Mouse (Mus musculus) 3T3-L1 (cell line): Measurements from ENCODE around the gene Cubn.
A peak's percentile ranks its signal among the peaks of the same experiment; 100 is the strongest.

ENCODE experiments used
- DNase-seq: peaks from one replicate; pipeline ENCODE4 v3.0.0-alpha.2; 2015; ENCODE audit warnings: low read depth, low spot score

Cubn gene

DNA sequence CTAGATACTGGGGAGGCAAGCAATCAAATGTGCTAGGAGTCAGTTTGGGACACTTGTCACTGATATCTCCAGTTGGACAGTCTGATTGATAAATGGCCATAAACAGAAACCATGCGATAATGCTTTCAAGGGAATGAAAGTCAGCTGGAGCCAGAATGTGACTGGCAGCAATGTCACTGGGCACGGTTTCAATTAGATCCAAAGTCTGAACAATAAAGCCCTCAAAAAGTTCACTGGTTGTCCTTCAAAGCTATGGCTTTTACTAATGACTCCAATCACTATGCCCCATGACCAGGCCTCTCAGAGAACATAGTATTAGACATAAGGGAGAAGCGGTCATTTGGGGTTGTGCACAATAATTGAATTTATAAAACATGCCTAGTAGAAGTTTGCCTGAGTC lies 7.0 kb downstream of the Cubn start:
- DNase-seq, result no peak

DNA sequence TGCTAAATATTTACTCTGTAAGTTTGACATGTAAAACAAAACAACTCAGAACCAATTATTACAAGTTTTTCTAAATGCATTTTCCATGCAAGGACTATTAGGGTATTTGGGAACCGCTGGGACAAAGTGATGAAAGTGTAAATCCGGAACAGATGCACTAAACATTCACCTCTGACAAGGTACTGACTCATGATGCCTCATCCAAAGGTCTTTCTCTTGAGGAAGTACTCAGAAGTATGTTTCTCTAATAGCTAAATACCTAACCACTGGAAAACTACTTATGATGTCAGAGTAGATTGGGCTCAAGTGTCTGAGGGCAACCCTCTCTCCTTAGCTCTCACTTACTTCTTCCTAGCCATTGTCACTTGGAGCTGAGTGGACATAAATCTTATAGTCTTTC lies 10.9 kb downstream of the Cubn start:
- DNase-seq, result peak; percentile 78

DNA sequence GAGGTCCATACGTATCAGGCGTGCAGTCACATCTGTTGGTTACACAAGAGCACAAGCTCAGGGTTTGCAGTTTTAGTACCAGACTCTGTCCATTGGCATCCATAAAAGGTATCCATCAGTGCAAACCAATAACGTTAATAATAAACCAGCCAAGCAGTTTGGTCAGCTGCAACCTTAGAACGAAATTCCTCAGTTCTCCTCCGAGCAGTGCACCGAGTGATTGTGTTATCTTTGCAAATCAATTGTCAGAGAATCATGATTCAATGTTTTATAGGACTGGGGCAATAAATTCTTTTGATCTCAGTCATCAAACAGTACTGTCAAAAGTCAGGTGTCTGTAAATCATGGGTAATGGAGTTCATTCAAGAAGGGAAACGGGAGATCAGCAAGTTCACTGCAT lies 12.4 kb downstream of the Cubn start:
- no peak for DNase-seq

- DNase-seq, result no peak
Measured at GRCm38 (mm10) chr2:13470108-13470507, 21.5 kb downstream of the Cubn start.

DNA sequence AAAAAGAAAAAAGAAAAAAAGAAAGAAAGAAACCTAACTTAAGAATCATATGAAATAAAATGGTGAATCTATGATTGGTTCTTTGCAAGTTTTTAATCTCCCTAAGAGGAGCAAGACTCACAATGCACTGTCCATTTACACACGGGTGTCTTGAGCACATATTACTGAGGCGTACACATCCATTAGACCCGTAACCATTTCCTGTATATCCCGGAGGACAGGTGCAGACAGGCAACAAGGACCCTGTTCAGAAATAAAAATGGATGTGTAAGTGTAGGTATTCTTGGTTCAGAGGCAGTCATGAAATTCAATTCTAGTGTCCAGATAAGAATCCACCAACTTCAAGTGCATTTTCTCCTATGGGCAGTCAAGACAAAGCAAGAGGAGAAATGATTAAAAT lies 22.0 kb downstream of the Cubn start:
- DNase-seq, result no peak

- peak; percentile 44 for DNase-seq
Measured at GRCm38 (mm10) chr2:13466685-13467084, 24.9 kb downstream of the Cubn start.

DNA sequence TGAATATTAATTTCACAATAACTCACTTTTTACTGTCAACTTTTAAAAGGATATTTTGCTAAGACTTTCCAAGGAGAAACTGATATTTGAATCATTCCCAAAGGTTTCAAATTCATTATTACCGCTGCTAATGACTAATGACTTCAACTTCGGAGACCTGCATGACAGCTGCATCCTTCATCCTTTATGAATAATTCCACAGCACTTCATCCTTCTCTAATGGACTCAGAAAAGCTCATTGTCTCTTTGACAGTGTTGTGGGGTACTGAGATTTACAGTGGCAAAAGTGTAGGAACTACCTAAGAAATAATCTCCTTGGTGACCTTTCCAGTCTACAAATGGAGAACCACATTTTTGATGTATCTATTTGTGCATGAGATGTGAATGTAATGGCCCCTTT lies 33.5 kb downstream of the Cubn start:
- no peak for DNase-seq

GRCm38 (mm10) chr2:13456821-13457220 lies 34.8 kb downstream of the Cubn start:
- peak; percentile 51 for DNase-seq

- peak; percentile 22 for DNase-seq
Measured at GRCm38 (mm10) chr2:13451495-13452491, 39.8 kb downstream of the Cubn start.

DNA sequence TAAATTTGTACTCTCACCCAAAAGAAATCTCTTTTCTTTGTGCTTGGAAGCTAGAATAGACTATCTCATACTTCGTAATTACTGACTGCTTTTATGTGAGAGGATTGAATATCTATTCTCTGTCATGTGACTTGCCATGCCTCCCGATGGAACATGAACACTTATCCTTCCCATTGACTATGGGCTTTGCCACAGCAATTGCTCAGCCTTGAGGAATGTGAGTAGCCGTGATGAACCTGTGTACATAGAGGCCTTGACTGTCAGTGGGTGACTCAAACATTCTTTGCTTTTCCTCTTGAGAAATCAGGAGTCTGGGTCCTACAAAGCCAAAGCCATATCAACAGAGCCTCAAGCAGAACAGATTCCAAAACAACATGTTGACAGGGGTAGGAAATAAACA lies 40.7 kb downstream of the Cubn start:
- DNase-seq, result peak; percentile 91

DNA sequence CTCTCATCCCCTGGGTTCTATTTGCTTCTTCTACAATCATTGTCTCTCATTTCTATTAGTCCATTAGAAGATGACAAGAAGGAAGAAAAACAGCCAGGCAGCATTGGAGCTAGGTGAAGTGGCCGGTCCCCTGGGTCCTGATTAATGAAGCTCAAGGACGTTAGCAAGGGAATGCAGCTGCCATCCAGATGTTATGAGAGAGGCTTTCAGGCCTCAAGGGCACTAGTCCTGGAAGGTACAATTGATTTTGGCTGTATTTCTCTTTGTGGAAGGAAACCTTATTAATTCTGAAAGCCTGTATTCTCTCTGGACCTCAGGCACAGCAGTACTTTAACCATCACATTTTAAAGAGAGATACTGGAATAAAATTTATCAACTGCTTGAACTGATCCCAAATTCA lies 41.1 kb downstream of the Cubn start:
- DNase-seq, result peak; percentile 67

- DNase-seq, result no peak
Measured at GRCm38 (mm10) chr2:13445156-13445555, 46.5 kb downstream of the Cubn start.

DNA sequence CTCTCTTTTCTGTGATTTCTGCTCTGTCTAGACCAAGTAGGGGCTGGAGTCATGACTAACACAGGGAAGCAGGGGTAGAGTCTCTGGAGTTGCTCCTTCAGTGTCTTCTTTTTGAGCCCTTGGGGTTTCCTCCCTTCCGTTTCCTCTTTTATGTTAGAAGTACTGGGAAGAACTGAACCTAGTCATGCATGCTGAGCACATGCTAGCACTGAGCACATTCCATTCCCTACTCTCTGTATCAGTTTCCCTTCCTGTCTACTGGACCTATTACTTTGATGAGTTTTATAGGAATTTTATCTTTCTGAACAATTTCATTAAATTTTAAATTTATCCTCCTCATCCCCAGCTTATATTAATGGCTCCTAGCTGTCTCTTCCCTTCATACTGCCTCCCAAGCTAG lies 52.6 kb downstream of the Cubn start:
- DNase-seq, result no peak

GRCm38 (mm10) chr2:13438275-13438845 lies 53.3 kb downstream of the Cubn start:
- DNase-seq, result no peak

- no peak for DNase-seq
Measured at GRCm38 (mm10) chr2:13432002-13432401, 59.6 kb downstream of the Cubn start.

GRCm38 (mm10) chr2:13421974-13422760 lies 69.4 kb downstream of the Cubn start:
- peak; percentile 91 for DNase-seq

DNA sequence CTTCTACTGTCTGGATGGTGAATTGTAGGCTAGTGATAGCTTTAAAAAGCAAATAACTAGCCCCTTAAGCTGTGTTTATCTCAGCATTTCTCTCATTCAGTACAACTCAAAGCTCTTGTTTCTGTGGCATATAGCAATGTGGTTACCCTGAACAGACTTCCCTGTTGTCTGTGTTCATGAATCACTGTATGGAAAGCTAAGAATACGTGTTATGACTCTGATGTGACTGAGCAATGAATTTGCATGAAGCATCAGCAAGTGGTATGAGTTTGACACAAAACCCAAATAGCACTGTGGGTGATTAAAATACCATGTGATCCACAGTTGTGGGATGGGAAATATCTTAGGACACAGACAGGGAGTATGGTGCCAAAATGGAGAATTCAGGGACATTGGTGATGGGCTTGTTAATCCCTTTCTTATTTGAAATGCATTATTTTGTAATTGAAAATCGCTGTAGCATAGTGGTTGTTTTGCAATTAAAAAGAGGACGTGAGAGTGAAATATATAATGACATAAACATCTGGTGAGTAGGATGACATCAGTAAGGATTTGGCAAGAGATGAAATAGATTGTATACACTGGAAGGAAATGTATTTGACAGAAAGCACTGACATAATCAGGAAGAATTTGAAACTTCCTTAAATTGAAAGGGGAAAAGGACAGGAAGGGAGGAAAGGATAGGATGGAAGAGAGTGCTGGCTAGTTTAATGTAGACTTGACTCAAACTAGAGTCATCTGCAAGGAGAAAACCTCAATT lies 74.7 kb downstream of the Cubn start:
- peak; percentile 51 for DNase-seq

- DNase-seq, result peak; percentile 73
Measured at GRCm38 (mm10) chr2:13413520-13414178, 78.0 kb downstream of the Cubn start.

GRCm38 (mm10) chr2:13410660-13411059 lies 81.0 kb downstream of the Cubn start:
- peak; percentile 84 for DNase-seq

GRCm38 (mm10) chr2:13409767-13410519 lies 81.7 kb downstream of the Cubn start:
- peak; percentile 97 for DNase-seq
